Mouse (Mus musculus): ENCODE results near the gene Mfsd11. TPM values are rescaled to one million over a fixed set of nuclear protein-coding genes. Genes with fewer than 3 reads are reported as not detected.
A peak's percentile ranks its signal among the peaks of the same experiment; 100 is the strongest.

The Mfsd11 gene
- polyA plus RNA-seq, 2 experiments = 5.6 to 7.4 TPM

- no peaks in the 10 kb centered on the region for H3K36me3 ChIP-seq (replicated peaks; ENCODE audit: control insufficient read depth, insufficient read depth, low read depth)
- 3% methylated on average over 58 of the region's 58 CpGs for WGBS (ENCODE audit: insufficient replicate concordance)
- peak overlapping the region; percentile 48 for H3K4me2 ChIP-seq (ENCODE audit: low read depth)
- peak overlapping the region in 1 of 2 experiments; percentile 33; a peak in 2 of 4 replicates for H3K4me3 ChIP-seq (ENCODE audit: insufficient read depth in 1 of 2, low read depth in 2 of 2, low read length in 2 of 2)
- TF ChIP-seq CTCF (IDR thresholded peaks at IDR 0.05; ENCODE audit: low read depth) (no peak), EP300 (IDR thresholded peaks at IDR 0.05; ENCODE audit: low read depth) (no peak)
- H3K27me3 ChIP-seq (ENCODE audit: control insufficient read depth, insufficient read depth, low read length) = peaks cover 43% of the 10 kb centered on the region
- ATAC-seq (ENCODE audit: insufficient read depth) = no peak
- no peak overlapping the region for H3K27ac ChIP-seq
- H3K9me3 ChIP-seq (ENCODE audit: control insufficient read depth, low read length) = no peaks in the 10 kb centered on the region
- DNase-seq (ENCODE audit: low read depth in 3 of 3, low spot score in 3 of 3) = no peak
- H3K4me1 ChIP-seq (replicated peaks; ENCODE audit: control insufficient read depth in 2 of 2, insufficient read depth in 2 of 2, low read length in 1 of 2) = no peaks in the 10 kb centered on the region
- no peak overlapping the region for H3K9ac ChIP-seq (replicated peaks)
Measured at GRCm38 (mm10) chr11:116919186-116920020, 67.2 kb downstream of the Mfsd11 start.

GRCm38 (mm10) chr11:116920746-116921145 lies 68.5 kb downstream of the Mfsd11 start:
- no peak for TF ChIP-seq EP300 (IDR thresholded peaks at IDR 0.05; ENCODE audit: low read depth)
- no peak for TF ChIP-seq CTCF (IDR thresholded peaks at IDR 0.05; ENCODE audit: low read depth)
- no peaks in the 10 kb centered on the region for H3K9me3 ChIP-seq (ENCODE audit: control insufficient read depth, low read length)
- WGBS (ENCODE audit: insufficient replicate concordance) = 2% methylated on average over 6 of the region's 6 CpGs
- no peaks in the 10 kb centered on the region for H3K36me3 ChIP-seq (replicated peaks; ENCODE audit: control insufficient read depth, insufficient read depth, low read depth)
- H3K4me2 ChIP-seq (ENCODE audit: low read depth) = no peak overlapping the region
- DNase-seq (ENCODE audit: low read depth in 3 of 3, low spot score in 3 of 3) = no peak
- peaks cover 43% of the 10 kb centered on the region for H3K27me3 ChIP-seq (ENCODE audit: control insufficient read depth, insufficient read depth, low read length)
- no peak overlapping the region for H3K9ac ChIP-seq (replicated peaks)
- ATAC-seq (ENCODE audit: insufficient read depth) = no peak
- no peak overlapping the region for H3K4me3 ChIP-seq (ENCODE audit: insufficient read depth in 1 of 2, low read depth in 2 of 2, low read length in 2 of 2)
- no peaks in the 10 kb centered on the region for H3K4me1 ChIP-seq (replicated peaks; ENCODE audit: control insufficient read depth in 2 of 2, insufficient read depth in 2 of 2, low read length in 1 of 2)
- H3K27ac ChIP-seq = no peak overlapping the region

GRCm38 (mm10) chr11:116922058-116922457 lies 69.8 kb downstream of the Mfsd11 start:
- no peak overlapping the region for H3K4me2 ChIP-seq (ENCODE audit: low read depth)
- ATAC-seq (ENCODE audit: insufficient read depth) = no peak
- peaks cover 42% of the 10 kb centered on the region for H3K27me3 ChIP-seq (ENCODE audit: control insufficient read depth, insufficient read depth, low read length)
- no peak overlapping the region for H3K27ac ChIP-seq
- no peaks in the 10 kb centered on the region for H3K9me3 ChIP-seq (ENCODE audit: control insufficient read depth, low read length)
- H3K36me3 ChIP-seq (replicated peaks; ENCODE audit: control insufficient read depth, insufficient read depth, low read depth) = no peaks in the 10 kb centered on the region
- no peak overlapping the region for H3K9ac ChIP-seq (replicated peaks)
- TF ChIP-seq CTCF (IDR thresholded peaks at IDR 0.05; ENCODE audit: low read depth) (no peak), EP300 (IDR thresholded peaks at IDR 0.05; ENCODE audit: low read depth) (no peak)
- H3K4me3 ChIP-seq (ENCODE audit: insufficient read depth in 1 of 2, low read depth in 2 of 2, low read length in 2 of 2) = no peak overlapping the region
- 40% methylated on average over 7 of the region's 7 CpGs for WGBS (ENCODE audit: insufficient replicate concordance)
- DNase-seq (ENCODE audit: low read depth in 3 of 3, low spot score in 3 of 3) = no peak
- no peaks in the 10 kb centered on the region for H3K4me1 ChIP-seq (replicated peaks; ENCODE audit: control insufficient read depth in 2 of 2, insufficient read depth in 2 of 2, low read length in 1 of 2)

Other genes starting within 250 kb of the Mfsd11 start
- gene Rhbdf2, start 225.4 kb upstream of the Mfsd11 start, polyA plus RNA-seq (2012; rRNA removed) = 8.3 and 11.1 TPM in 2 replicates
- gene Rhbdf2, start 225.4 kb upstream of the Mfsd11 start, polyA plus RNA-seq (2014; fragmentation: Nextera tagmentation; extraction: Ambion mirVana) = 3.8 and 5.2 TPM in 2 replicates
- gene Prcd, start 198.9 kb upstream of the Mfsd11 start, polyA plus RNA-seq (2012; rRNA removed) = 0.11 and 0.14 TPM in 2 replicates
- gene Prcd, start 198.9 kb upstream of the Mfsd11 start, polyA plus RNA-seq (2014; fragmentation: Nextera tagmentation; extraction: Ambion mirVana) = 0.19 and 0.20 TPM in 2 replicates
- gene Cygb, start 198.1 kb upstream of the Mfsd11 start, polyA plus RNA-seq (2012; rRNA removed) = 0.41 and 0.64 TPM in 2 replicates
- 0.44 and 0.81 TPM in 2 replicates for gene Cygb, start 198.1 kb upstream of the Mfsd11 start, polyA plus RNA-seq (2014; fragmentation: Nextera tagmentation; extraction: Ambion mirVana)
- gene St6galnac1, start 76.9 kb upstream of the Mfsd11 start, polyA plus RNA-seq (2012; rRNA removed) = not detected in 2 replicates
- gene St6galnac1, start 76.9 kb upstream of the Mfsd11 start, polyA plus RNA-seq (2014; fragmentation: Nextera tagmentation; extraction: Ambion mirVana) = not detected in 2 replicates
- 0.71 and 1.3 TPM in 2 replicates for gene Mxra7, start 24.4 kb upstream of the Mfsd11 start, polyA plus RNA-seq (2012; rRNA removed)
- gene Mxra7, start 24.4 kb upstream of the Mfsd11 start, polyA plus RNA-seq (2014; fragmentation: Nextera tagmentation; extraction: Ambion mirVana) = 1.1 TPM in 2 replicates
- 12.9 and 17.5 TPM in 2 replicates for gene Mettl23, start 9.2 kb upstream of the Mfsd11 start, polyA plus RNA-seq (2012; rRNA removed)
- 37.1 and 41.0 TPM in 2 replicates for gene Mettl23, start 9.2 kb upstream of the Mfsd11 start, polyA plus RNA-seq (2014; fragmentation: Nextera tagmentation; extraction: Ambion mirVana)
- gene Jmjd6, start 9.0 kb upstream of the Mfsd11 start, polyA plus RNA-seq (2012; rRNA removed) = 10.7 and 14.8 TPM in 2 replicates
- gene Jmjd6, start 9.0 kb upstream of the Mfsd11 start, polyA plus RNA-seq (2014; fragmentation: Nextera tagmentation; extraction: Ambion mirVana) = 22.4 and 24.7 TPM in 2 replicates
- 231 and 334 TPM in 2 replicates for gene Srsf2, start 654 bp downstream of the Mfsd11 start, polyA plus RNA-seq (2012; rRNA removed)
- gene Srsf2, start 654 bp downstream of the Mfsd11 start, polyA plus RNA-seq (2014; fragmentation: Nextera tagmentation; extraction: Ambion mirVana) = 426 and 459 TPM in 2 replicates
- gene Mgat5b, start 66.4 kb downstream of the Mfsd11 start, polyA plus RNA-seq (2012; rRNA removed) = 0.16 TPM in 1 of 2 replicates, not detected in the other
- not detected in 2 replicates for gene Mgat5b, start 66.4 kb downstream of the Mfsd11 start, polyA plus RNA-seq (2014; fragmentation: Nextera tagmentation; extraction: Ambion mirVana)

Measured in liver, embryonic 14.5 days (tissue).